Mouse (Mus musculus) limb, embryonic 12.5 days (tissue): ENCODE measurements at regions not wholly inside any gene's neighbourhood (a gene's known extent, or its start where the extent isn't known, plus 50 kb on each side); places are given as distances from the start of the nearest gene placed in this dataset.
A peak's percentile ranks its signal among the peaks of the same experiment; 100 is the strongest.

Source experiments
- ATAC-seq: fragments of 200-750 bp; cut with Nextera tagmentation; 2 replicates; pipeline ENCODE4 v1.8.0; 2017; ENCODE audit warnings: low read depth, moderate TSS enrichment; ENCODE audit not compliant: insufficient number of reproducible peaks, insufficient read depth, low FRiP score, low TSS enrichment
- H3K27ac ChIP-seq: fragments of 300-500 bp; sonication (generic); 2 replicates; pipeline ENCODE4 v1.5.1; 2016; ENCODE audit warnings: mild to moderate bottlenecking, moderate library complexity
- H3K27me3 ChIP-seq: fragments of 300-500 bp; sonication (generic); 2 replicates; pipeline ENCODE4 v1.6.1; 2016; ENCODE audit warnings: mild to moderate bottlenecking, moderate library complexity
- H3K36me3 ChIP-seq: fragments of 300-500 bp; sonication (generic); 2 replicates; pipeline ENCODE4 v1.6.1; 2016; ENCODE audit warnings: mild to moderate bottlenecking, moderate library complexity
- H3K4me1 ChIP-seq: fragments of 300-500 bp; sonication (generic); replicated peaks from 2 replicates; pipeline ENCODE4 v1.6.1; 2016
- H3K4me2 ChIP-seq: fragments of 300-500 bp; sonication (generic); 2 replicates; pipeline ENCODE4 v1.6.1; 2016; ENCODE audit warnings: mild to moderate bottlenecking, moderate library complexity
- H3K4me3 ChIP-seq: fragments of 300-500 bp; sonication (generic); replicated peaks from 2 replicates; pipeline ENCODE4 v1.5.1; 2016; ENCODE audit warnings: mild to moderate bottlenecking
- H3K9ac ChIP-seq: fragments of 300-500 bp; sonication (generic); replicated peaks from 2 replicates; pipeline ENCODE4 v1.6.1; 2016; ENCODE audit warnings: mild to moderate bottlenecking, moderate library complexity
- H3K9me3 ChIP-seq: fragments of 300-500 bp; sonication (generic); 2 replicates; pipeline ENCODE4 v1.6.1; 2016; ENCODE audit warnings: mild to moderate bottlenecking, moderate library complexity
- WGBS: fragments of 180-500 bp; shearing (Covaris S2); methylation state at CpG from one replicate; pipeline ENCODE4 v1.1.7; 2016; 5-methylcytosine and 5-hydroxymethylcytosine counted together
- microRNA-seq: library from miRNA; unstranded; fragments of <30 nt; microRNA quantifications from one replicate; pipeline ENCODE4, GENCODE M21; 2017

GRCm38 (mm10) chr3:140233144-140233543 is 979.0 kb downstream of the Pdha2 start:
- ATAC-seq: no peak
- Histone ChIP-seq H3K9ac (no peak overlapping the region), H3K36me3 (no peaks in the 10 kb centered on the region), H3K4me2 (no peak overlapping the region), H3K27ac (no peak overlapping the region), H3K4me3 (no peak overlapping the region), H3K9me3 (no peaks in the 10 kb centered on the region), H3K4me1 (no peaks in the 10 kb centered on the region), H3K27me3 (no peaks in the 10 kb centered on the region)
- 87% methylated on average over 4 of the region's 4 CpGs for WGBS

DNA sequence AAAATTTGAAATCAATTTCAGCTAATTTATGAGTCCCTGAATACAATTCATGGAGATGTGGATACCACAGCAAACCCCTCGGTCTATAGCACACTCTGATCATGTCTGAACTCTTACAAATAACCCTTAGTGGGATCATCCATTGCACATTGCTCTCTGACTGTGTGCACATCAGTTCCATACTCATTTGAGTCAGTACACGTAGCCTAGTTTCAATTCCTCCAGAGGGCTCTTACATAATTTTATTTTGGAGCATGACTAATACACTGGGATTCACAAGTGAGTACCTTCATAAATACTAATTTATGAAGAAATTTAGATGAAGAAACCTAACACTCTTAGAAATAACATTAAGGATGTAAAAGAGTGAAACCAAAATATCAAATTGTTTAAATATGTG is 978.3 kb downstream of the Pdha2 start:
- Histone ChIP-seq H3K4me3 (no peak overlapping the region), H3K9me3 (no peaks in the 10 kb centered on the region), H3K9ac (no peak overlapping the region), H3K27me3 (no peaks in the 10 kb centered on the region), H3K4me2 (no peak overlapping the region), H3K36me3 (no peaks in the 10 kb centered on the region), H3K4me1 (no peaks in the 10 kb centered on the region), H3K27ac (no peak overlapping the region)
- ATAC-seq: no peak
- 77% methylated on average over 2 of the region's 2 CpGs for WGBS

DNA sequence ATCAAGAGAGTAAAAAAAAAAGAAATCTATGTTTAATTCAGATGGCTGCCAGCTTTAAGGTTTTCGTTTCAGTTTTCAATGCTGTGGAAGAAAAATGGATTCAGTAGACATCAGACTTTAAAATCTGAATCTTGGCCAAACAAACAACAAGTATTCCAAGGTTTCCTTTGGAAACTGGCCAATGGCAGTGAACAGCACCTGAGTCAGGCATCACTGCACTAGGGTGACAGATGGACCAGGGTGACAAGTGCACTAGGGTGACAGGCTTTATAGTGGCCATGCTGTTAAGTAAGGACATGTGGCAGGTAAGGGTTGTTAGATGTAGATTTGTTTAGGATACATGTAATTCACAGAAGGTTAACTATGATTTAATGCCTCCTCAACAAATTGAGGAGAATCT is 972.9 kb downstream of the Pdha2 start:
- H3K9ac ChIP-seq: no peak overlapping the region
- no peaks in the 10 kb centered on the region for H3K36me3 ChIP-seq
- 65% methylated on average over 1 of the region's 1 CpGs for WGBS
- H3K27ac ChIP-seq: no peak overlapping the region
- no peaks in the 10 kb centered on the region for H3K27me3 ChIP-seq
- H3K4me1 ChIP-seq: no peaks in the 10 kb centered on the region
- no peak overlapping the region for H3K4me2 ChIP-seq
- no peak overlapping the region for H3K4me3 ChIP-seq
- ATAC-seq: no peak
- no peaks in the 10 kb centered on the region for H3K9me3 ChIP-seq

Small RNAs in the stretch of these regions (microRNA-seq; reads per million reads assigned to microRNA genes)
- 77.2 reads per million, percentile 48 among the genes with 10 or more reads in this experiment for gene Mir7j
